Mouse (Mus musculus): ENCODE data around the gene Syne1. TPM values are rescaled to one million over a fixed set of nuclear protein-coding genes. Genes with fewer than 3 reads are reported as not detected.

Syne1 gene
- total RNA-seq, 1 experiment from 2014 or later: 27.4 TPM

DNA sequence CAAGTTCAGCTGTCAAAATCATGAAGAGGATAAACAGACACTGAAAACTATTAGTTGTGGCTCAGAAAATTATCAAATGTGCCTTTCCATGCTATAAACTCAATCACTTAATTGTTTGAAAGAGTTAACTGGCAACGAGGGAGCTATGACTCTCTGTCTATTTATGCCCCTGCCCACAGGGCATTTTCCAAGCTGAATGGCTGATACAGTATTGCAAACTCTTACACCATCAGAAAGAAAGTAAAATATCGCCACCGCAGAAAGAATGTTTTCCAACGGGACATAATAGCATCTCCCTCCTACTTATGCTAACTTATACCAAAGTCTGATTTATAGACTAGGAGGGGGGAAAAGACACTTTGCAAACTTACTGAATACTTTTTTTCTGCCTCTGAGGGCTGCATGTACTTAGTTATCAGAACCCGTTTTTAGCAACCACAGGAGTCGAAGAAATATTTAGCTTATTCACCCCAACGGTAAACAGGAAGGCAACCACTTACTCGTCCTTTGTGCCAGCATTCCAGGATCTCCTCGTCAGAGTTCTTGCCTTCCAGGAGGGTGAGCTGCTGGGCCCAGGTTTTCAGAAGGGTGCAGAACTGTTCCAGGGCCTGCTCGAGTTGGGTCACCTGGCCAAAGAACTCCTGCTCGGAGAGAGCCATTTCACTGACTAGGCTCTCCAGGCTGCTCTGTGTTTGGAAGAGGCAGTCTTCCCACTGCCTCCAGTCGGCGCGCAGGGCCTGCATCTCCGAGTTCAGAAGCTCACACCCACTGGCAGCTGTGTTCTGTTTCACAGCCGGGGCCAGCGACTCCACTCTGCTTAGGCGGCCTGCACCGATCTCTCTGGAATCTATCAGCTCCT lies 262.3 kb downstream of the Syne1 start:
- no peak for ATAC-seq (replicated peaks in 1 of 2; ENCODE audit: insufficient read depth in 1 of 2, low FRiP score in 2 of 2, low TSS enrichment in 1 of 2, low read depth in 1 of 2, poor library complexity in 2 of 2, severe bottlenecking in 2 of 2)

DNA sequence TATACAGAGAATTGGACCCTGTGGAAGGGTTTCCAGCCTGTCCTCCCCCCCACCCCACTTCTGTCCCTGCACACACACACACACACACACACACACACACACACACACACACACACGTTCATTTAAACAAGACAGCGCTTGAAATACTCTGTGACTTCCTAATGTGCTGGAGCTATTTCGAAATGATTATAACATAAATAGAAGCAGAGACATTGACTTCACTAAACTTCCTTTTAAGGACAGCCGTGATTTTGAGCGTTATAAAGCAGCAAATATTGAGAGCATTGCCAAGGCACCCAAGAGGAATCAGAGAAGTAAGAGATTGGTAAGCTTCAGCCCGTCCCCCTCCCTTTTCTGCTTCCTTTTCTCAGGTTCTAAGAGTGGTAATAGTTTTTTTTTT lies 263.0 kb downstream of the Syne1 start:
- no peak for ATAC-seq (replicated peaks in 1 of 2; ENCODE audit: insufficient read depth in 1 of 2, low FRiP score in 2 of 2, low TSS enrichment in 1 of 2, low read depth in 1 of 2, poor library complexity in 2 of 2, severe bottlenecking in 2 of 2)

DNA sequence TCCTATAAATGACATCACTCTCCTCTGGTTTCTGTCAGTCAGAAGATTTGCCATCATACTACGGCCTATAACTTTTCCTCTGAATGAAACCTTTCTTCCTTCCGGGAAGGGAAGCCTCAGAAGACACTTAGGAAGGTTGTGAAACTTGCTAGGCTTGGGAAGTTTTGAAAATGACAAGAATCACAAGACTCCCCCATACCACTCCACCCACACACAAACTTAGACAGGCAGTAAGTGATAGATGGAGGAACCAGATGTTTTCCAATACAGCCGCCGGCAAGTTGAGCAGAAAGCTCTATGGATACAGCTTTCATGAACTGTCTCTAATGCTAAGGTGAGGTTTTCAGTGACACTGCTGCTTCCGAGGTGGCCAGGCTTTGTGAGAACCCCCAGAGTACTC lies 275.5 kb downstream of the Syne1 start:
- no peak for ATAC-seq (replicated peaks in 1 of 2; ENCODE audit: insufficient read depth in 1 of 2, low FRiP score in 2 of 2, low TSS enrichment in 1 of 2, low read depth in 1 of 2, poor library complexity in 2 of 2, severe bottlenecking in 2 of 2)

DNA sequence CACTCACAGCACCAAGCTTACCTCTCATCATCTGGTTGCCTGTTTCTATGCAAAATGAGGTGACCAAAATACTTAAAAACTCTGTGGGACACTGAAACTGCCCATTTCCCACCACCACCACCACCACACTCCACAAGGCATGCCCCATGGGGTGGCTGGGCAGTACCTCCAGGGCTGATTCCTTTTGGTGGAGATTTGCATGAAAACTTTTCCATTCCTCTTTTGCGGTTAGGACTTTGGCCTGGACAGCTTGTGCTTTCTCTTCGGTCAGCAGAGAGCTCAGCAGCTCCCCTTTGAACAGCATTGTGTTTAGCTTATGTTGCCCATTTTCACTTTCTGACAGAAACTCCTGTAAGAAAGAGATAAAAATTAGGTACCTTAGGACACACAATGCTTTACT lies 280.6 kb downstream of the Syne1 start:
- ATAC-seq (replicated peaks in 1 of 2; ENCODE audit: insufficient read depth in 1 of 2, low FRiP score in 2 of 2, low TSS enrichment in 1 of 2, low read depth in 1 of 2, poor library complexity in 2 of 2, severe bottlenecking in 2 of 2): no peak

DNA sequence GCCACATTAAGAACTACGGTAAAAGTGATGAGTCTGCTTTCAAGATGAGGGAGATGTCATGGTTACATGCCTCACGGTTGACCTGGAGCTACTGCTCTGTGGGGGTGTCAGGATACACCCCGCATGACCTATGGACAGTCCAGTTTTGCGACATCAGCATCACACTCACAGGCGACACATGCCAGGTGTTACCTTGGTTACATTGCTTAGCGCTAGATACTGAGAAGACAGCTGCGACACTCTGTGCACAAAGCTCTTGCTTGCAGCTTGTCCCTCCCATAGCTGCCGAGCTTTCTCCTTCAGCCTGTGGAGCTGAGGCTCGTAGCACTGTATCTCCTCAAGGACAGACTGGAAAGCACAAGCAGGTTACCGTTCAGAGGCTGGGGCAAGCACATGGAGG lies 286.9 kb downstream of the Syne1 start:
- no peak for ATAC-seq (replicated peaks in 1 of 2; ENCODE audit: insufficient read depth in 1 of 2, low FRiP score in 2 of 2, low TSS enrichment in 1 of 2, low read depth in 1 of 2, poor library complexity in 2 of 2, severe bottlenecking in 2 of 2)

DNA sequence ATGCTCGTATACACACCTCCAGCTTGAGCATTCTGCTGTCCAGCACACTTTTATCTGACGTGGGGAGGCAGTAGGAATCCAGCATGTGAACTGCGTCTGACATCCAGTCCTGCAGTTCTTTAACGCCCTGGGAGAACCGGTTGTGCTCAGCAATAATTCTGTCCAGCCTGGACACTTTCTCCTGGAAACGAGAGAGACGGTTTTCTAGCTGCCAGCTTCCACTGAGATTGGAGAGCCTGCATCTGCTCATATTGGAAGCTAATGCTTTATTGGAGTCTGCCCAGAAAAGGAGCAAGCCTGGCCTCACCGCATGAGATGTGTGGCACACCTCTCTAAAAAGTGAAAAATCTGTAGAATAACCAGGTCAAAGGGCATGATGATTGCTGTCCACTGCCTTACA lies 288.6 kb downstream of the Syne1 start:
- no peak for ATAC-seq (replicated peaks in 1 of 2; ENCODE audit: insufficient read depth in 1 of 2, low FRiP score in 2 of 2, low TSS enrichment in 1 of 2, low read depth in 1 of 2, poor library complexity in 2 of 2, severe bottlenecking in 2 of 2)

DNA sequence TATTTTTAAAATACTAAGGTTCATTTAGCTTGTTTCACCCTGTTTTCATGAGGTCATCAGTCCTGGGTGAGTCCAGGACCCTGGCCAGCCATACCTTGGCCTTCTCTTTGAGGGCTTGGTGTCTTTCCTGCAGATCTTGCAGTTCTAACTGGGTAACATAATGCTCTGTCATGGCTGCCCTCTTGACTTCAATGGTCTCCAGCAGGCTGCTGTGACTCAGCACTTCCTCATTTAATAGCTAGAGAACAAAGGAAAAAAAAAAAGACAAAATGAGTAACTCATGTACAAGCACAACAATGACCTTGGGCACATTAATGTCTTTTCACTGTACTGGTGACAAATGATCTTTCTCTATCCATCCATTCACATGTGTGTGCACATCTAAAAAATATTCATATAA lies 294.6 kb downstream of the Syne1 start:
- ATAC-seq (replicated peaks in 1 of 2; ENCODE audit: insufficient read depth in 1 of 2, low FRiP score in 2 of 2, low TSS enrichment in 1 of 2, low read depth in 1 of 2, poor library complexity in 2 of 2, severe bottlenecking in 2 of 2): no peak; a peak in 1 of 4 replicates

DNA sequence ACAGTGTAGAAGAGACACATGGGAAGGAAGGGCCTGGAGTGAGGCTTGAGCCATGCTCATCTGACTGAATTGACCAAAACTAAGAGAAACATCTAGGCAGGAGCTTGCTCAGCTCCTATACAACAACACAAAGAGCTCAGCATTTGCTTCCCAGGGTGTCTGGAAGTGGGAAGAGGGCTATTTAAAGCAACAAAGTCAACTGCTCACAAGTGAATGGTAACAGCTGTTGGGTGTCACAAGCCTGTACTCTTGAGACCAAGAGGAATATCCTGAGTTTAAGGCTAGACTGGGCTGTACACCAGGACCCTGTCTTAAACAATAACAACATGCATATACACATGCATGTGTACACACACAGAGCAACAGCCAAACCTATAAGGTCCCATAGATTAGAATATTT lies 297.5 kb downstream of the Syne1 start:
- ATAC-seq (replicated peaks in 1 of 2; ENCODE audit: insufficient read depth in 1 of 2, low FRiP score in 2 of 2, low TSS enrichment in 1 of 2, low read depth in 1 of 2, poor library complexity in 2 of 2, severe bottlenecking in 2 of 2): no peak

DNA sequence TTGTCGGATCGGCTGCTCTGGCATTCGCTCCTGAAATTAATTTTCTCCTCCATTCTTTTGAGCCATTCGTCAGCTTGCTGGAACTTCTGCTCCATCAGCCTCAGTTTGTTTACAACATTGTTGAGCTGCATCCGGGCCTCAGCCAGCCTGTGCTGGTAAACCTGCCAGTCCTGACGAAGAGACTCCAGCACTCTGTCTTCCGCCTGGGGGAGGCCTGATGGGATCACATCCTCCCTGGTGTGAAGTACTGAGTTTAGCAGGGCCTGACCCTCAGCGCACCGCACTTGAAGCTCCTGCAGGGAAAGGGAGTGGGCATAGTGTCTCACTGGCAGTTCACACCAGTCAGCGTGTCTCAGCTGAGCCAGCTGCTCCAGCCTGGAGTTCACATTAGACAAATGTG lies 300.6 kb downstream of the Syne1 start:
- ATAC-seq (replicated peaks in 1 of 2; ENCODE audit: insufficient read depth in 1 of 2, low FRiP score in 2 of 2, low TSS enrichment in 1 of 2, low read depth in 1 of 2, poor library complexity in 2 of 2, severe bottlenecking in 2 of 2): no peak

DNA sequence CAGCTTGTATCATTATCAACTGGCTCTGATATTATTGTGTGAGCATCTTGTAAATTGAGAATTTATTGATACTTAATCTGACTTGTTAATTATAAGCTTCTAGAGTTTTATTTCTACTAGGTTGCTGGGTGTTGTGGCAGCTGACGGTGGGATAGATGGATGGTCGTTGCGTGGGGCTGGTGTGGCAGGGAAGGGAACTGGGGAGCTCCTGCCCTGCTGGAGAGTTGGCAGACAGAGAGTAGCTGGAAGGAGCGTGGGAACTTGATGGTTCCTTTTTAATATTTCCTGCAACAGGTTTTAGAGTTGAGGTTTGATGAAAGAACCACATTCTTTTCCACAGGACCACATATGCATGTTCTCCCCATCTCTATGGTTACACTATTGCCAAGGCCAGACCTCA lies 311.6 kb downstream of the Syne1 start:
- no peak for ATAC-seq (replicated peaks in 1 of 2; ENCODE audit: insufficient read depth in 1 of 2, low FRiP score in 2 of 2, low TSS enrichment in 1 of 2, low read depth in 1 of 2, poor library complexity in 2 of 2, severe bottlenecking in 2 of 2)

DNA sequence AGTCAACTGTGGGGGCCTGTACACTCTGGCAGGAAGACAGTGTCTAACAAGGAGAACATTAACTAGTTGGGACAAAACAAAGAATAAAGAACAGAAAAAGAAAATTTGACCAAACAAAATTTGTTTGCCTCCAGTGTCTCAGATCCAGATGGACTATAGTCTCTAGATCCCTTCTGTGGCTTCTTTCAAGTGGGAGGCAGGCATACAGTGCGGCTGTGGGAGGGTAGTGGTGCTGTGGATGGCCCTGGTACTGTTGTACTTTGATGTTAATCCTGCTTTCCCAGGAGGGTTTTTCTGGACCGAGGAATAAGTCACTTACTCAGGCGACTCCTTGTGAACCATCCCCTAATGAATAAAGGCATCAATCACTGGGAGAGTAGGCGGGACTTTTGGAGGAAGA lies 314.4 kb downstream of the Syne1 start:
- no peak for ATAC-seq (replicated peaks in 1 of 2; ENCODE audit: insufficient read depth in 1 of 2, low FRiP score in 2 of 2, low TSS enrichment in 1 of 2, low read depth in 1 of 2, poor library complexity in 2 of 2, severe bottlenecking in 2 of 2)

DNA sequence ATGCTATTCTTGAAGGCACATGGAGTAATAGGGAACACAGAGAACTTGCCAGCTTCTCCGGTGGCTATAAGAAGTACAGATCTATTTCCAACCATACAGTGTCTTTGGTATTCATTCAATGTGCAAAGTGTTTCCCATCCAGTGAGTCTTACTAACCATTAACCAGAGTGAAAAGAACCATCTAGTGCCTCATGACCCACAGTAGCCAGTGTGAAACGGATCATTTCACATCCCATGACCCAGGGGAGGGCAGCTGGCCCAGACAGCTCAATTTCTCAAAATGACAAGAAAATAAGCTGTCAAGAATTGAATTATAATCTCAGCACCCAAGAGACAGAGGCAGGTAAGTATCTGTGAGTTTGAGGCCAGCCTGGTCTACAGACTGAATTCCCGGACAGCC lies 315.1 kb downstream of the Syne1 start:
- ATAC-seq (replicated peaks in 1 of 2; ENCODE audit: insufficient read depth in 1 of 2, low FRiP score in 2 of 2, low TSS enrichment in 1 of 2, low read depth in 1 of 2, poor library complexity in 2 of 2, severe bottlenecking in 2 of 2): no peak

DNA sequence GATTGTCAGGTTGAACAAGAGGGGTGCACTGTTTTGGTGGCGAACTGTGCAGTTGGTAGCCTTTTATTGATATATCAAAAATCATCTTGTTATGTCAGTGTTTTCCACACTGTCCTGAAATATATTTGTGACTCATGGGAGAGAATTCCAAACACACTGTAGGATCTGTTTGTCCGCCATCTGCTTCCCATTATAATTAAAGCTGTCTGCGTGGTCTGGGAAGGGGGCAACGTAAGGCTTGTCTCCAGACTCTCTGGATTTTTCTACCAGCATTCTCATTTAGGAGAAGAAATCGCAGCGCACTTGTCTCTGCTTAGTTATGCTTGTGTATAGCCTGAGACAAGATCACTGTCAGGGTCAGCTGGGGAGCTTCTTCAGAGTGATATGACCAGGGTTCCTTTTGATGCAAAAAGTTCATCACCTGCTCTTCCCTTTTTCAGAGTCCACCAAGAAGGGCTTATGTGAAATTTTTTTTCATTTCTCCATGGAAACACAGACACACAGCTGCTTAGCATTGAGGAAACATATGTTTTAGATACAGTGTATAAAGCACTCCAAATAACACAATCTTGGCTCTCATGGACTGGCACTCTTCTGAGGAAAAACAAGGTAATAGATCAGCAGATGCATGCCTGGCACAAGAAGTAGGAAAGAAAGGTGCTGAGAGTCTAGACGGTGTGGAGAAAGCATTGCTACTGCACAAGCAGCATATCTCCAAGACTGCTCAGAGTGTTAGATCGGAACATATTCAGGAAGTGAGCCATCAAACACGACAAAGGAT lies 316.4 kb downstream of the Syne1 start:
- ATAC-seq (replicated peaks in 1 of 2; ENCODE audit: insufficient read depth in 1 of 2, low FRiP score in 2 of 2, low TSS enrichment in 1 of 2, low read depth in 1 of 2, poor library complexity in 2 of 2, severe bottlenecking in 2 of 2): no peak

DNA sequence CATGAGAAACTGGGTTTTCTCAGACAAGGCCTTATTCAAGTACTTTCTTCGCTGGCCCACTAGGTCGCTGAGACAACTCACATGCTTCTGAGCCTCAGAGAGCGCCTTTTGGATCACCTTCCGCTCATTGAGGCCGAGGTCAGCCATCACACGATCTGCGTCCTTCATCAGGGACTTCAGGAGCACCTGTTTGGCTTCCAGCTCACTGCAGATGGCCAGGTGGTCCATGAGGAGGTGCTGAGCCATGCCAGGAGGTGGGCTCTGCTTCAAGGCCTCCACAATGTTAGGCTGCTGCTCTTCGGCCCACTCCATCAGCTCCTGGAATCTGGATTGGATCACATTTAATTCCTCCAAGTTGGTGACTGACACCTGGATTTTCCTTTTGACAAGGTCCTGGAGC lies 322.2 kb downstream of the Syne1 start:
- ATAC-seq (replicated peaks in 1 of 2; ENCODE audit: insufficient read depth in 1 of 2, low FRiP score in 2 of 2, low TSS enrichment in 1 of 2, low read depth in 1 of 2, poor library complexity in 2 of 2, severe bottlenecking in 2 of 2): no peak

DNA sequence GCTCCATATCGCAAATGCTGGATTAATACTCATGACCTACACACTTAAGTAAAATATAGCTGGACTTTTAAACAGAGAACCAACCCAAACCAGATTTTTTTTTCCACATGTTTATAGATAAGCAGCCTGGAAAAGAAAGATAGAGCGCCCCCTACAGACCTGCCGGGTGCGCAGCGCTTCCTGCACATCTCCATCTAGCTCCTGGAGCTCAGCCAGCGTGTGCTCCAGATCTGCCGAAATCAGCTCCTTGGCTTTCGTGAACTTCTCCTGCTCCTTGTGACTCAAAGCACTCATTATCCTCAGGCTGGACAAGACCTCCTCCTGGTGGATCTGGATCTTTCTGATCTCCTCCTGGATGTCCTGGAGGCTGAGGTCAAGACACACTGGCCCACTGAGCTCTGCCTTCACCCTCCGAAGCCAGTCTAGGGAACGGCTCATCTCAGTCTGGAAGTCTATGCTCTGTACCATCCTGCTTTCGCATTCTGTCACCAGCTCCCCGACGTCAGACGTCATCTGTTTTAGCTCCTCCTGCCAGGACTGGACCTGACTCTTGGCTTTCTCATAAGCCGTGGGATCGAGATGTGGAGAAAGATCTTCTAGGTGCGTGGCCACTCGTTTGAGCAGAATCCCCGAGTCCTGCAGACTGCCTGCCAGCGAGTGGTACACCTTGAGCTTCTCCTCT lies 323.7 kb downstream of the Syne1 start:
- ATAC-seq (replicated peaks in 1 of 2; ENCODE audit: insufficient read depth in 1 of 2, low FRiP score in 2 of 2, low TSS enrichment in 1 of 2, low read depth in 1 of 2, poor library complexity in 2 of 2, severe bottlenecking in 2 of 2): no peak

DNA sequence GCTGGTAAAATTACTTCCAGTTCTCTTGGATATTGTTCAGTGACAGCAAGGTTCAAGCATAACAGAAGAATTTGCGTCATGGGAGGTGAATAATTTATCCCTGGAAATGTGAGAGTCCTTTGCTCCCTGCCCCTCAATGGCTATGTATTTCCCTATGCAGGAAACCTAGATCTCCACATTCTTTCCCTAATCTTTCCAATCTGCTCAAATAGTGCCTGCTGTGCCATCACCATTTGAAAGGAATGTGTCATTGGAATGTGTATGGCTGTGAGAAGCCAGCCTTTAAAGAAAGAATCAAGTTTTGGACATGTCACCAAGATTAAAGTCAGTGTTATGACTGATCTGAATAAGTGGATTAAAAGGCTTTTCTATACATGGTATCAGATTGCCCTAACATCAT lies 335.3 kb downstream of the Syne1 start:
- no peak for ATAC-seq (replicated peaks in 1 of 2; ENCODE audit: insufficient read depth in 1 of 2, low FRiP score in 2 of 2, low TSS enrichment in 1 of 2, low read depth in 1 of 2, poor library complexity in 2 of 2, severe bottlenecking in 2 of 2)

DNA sequence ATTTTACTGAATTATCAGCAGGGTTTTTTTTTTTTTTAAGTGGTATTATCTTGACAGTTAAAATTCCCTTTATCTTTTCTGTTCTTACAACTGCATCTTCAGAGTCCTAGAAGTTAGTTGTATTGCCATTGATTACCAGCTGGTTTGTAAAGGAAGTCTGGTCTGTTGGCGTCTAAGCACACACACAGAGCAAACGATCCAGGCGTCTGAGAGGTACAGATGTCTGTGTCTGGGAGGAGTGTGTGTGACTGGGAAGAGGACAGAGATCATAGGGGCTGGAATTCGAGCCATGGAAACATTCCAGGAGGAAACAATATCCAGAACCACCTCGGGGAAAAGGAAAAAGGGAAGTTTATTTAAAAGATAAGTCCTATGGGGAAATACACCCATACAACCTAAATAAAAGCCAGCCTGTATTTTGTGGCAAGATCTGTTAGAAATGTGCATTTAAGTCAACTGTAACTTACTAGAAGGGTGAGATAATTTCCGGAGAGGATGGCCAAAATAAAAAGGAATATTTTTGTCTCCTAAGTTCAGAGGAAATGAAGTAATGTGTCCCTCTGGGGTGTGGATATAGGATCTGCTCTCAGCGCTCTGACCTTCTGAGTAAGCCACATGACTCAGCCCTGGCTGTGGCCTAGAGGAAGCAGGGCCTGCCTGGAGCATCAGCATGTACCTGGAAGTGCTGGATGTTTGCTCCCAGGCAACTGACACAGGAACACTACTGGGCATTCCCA lies 343.2 kb downstream of the Syne1 start:
- ATAC-seq (replicated peaks in 1 of 2; ENCODE audit: insufficient read depth in 1 of 2, low FRiP score in 2 of 2, low TSS enrichment in 1 of 2, low read depth in 1 of 2, poor library complexity in 2 of 2, severe bottlenecking in 2 of 2): no peak

DNA sequence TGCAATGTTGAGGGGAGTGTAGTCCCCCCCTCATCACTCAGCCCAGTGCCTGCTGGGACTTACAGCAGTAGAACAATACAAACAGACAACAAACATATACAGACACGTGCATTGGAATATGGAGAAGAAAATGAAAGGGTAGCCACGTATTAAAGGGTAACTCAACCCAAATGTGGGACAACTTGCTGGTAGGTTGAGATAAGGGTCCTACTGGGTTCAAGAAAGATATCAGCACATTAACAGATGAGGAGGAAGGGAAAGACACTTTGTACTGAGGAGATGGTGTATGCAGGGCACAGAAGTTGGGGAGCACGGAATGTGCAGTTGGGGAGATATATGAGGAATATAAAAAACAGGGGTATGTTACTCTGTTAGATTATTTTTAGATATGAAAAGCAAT lies 345.3 kb downstream of the Syne1 start:
- peak in 1 of 2 experiments; percentile 43; a peak in 1 of 4 replicates for ATAC-seq (replicated peaks in 1 of 2; ENCODE audit: insufficient read depth in 1 of 2, low FRiP score in 2 of 2, low TSS enrichment in 1 of 2, low read depth in 1 of 2, poor library complexity in 2 of 2, severe bottlenecking in 2 of 2)
